Mouse (Mus musculus) neural tube, embryonic 14.5 days (tissue): ENCODE data around the gene Defb19. TPM values are rescaled to one million over a fixed set of nuclear protein-coding genes. Genes with fewer than 3 reads are reported as not detected.

Experiments used
- ATAC-seq: fragments of 200-750 bp; cut with Nextera tagmentation; 2 replicates; pipeline ENCODE4 v1.8.0; 2017; ENCODE audit warnings: low read depth, mild to moderate bottlenecking, moderate TSS enrichment, moderate library complexity
- H3K27ac ChIP-seq: fragments of 300-500 bp; sonication (generic); 2 replicates; pipeline ENCODE4 v1.5.1; 2014; ENCODE audit warnings: low read depth, mild to moderate bottlenecking, control low read depth, low read length, moderate library complexity, mixed read lengths
- H3K27me3 ChIP-seq: fragments of 300-500 bp; sonication (generic); 2 replicates; pipeline ENCODE4 v1.6.1; 2014; ENCODE audit warnings: low read length; ENCODE audit not compliant: control insufficient read depth, insufficient read depth
- H3K36me3 ChIP-seq: fragments of 300-500 bp; sonication (generic); 2 replicates; pipeline ENCODE4 v1.6.1; 2014; ENCODE audit warnings: low read length, mixed read lengths; ENCODE audit not compliant: control insufficient read depth, insufficient read depth
- H3K4me1 ChIP-seq: fragments of 300-500 bp; sonication (generic); 2 replicates; pipeline ENCODE4 v1.6.1; 2014; ENCODE audit warnings: low read length; ENCODE audit not compliant: control insufficient read depth, insufficient read depth
- H3K4me2 ChIP-seq: fragments of 300-500 bp; sonication (generic); 2 replicates; pipeline ENCODE4 v1.6.1; 2014; ENCODE audit warnings: mild to moderate bottlenecking, low read depth, low read length, control low read depth
- H3K4me3 ChIP-seq: fragments of 300-500 bp; sonication (generic); 2 replicates; pipeline ENCODE4 v1.5.1; 2014; ENCODE audit warnings: low read depth, low read length, control low read depth, mixed read lengths
- H3K9ac ChIP-seq: fragments of 300-500 bp; sonication (generic); replicated peaks from 2 replicates; pipeline ENCODE4 v1.6.1; 2014; ENCODE audit warnings: low read depth, mild to moderate bottlenecking, control low read depth, low read length, mixed read lengths
- H3K9me3 ChIP-seq: fragments of 300-500 bp; sonication (generic); 2 replicates; pipeline ENCODE4 v1.6.1; 2016; ENCODE audit warnings: low read length; ENCODE audit not compliant: control insufficient read depth
- WGBS: fragments of 180-500 bp; shearing (Covaris S2); extraction: QIAGEN DNeasy Blood & Tissue Kit; methylation state at CpG from one replicate; pipeline ENCODE4 v1.1.7; 2014; 5-methylcytosine and 5-hydroxymethylcytosine counted together
- polyA plus RNA-seq: library from polyadenylated mRNA; unstranded; fragments of >200 nt; fragmentation: Nextera tagmentation; extraction: Ambion mirVana; gene quantifications from 2 replicates; pipeline ENCODE4 v1.2.1, GENCODE M21; 2014

The Defb19 gene
- polyA plus RNA-seq, 1 experiment from 2014 or later = not detected

DNA sequence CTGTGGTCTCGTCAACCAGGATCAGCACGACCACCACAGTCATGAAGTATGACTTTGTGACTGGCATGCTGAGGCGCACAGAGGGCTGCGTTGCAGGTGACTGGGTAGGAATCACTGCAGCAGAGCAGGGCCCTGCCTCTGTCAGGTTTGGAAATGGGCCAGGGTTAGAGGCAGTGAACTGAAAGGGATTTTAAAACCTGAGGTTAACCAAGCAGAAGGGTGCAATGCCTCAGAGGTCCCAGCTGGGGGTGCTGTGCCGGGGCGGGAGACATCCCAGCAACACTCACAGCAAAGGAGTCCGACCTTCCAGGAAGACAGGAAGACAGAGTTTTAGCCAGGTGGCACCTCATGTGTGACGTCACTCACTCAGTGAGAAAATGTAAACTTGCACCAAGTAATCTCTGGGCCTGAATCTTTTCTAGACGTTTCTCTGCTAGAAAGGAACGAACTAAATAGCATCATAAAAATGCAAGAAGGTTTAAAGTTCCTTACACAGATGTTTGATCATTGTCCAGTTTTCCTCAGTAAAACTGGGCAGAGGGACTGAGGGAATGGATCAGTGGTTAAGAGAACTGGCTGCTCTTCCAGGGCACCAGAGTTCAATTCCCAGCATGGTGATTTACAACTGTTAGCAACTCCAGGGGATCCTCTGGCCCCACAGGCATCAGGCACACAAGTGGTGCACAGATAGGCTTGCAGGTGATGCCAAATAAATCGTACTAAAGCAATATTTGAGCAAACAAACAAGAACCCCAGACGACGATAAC, 40.0 kb downstream of the Defb19 start, which contains the start of gene Defb29:
TSS of gene Defb29 (minus strand) at position 155 of the 767 bp plus-strand sequence.
- H3K27me3 ChIP-seq = no peaks in the 10 kb centered on the region
- no peak within 1 kb of the TSS for H3K27ac ChIP-seq
- H3K36me3 ChIP-seq = no peaks in the 10 kb centered on the region
- ATAC-seq = no peak
- WGBS = 52% methylated on average over 13 of the region's 13 CpGs
- no peak within 1 kb of the TSS for H3K4me2 ChIP-seq
- H3K9ac ChIP-seq = no peak within 1 kb of the TSS
- no peaks in the 10 kb centered on the region for H3K4me1 ChIP-seq
- H3K4me3 ChIP-seq = no peak within 1 kb of the TSS
- no peaks in the 10 kb centered on the region for H3K9me3 ChIP-seq

Other genes starting within 250 kb of the Defb19 start
- gene Rbck1, start 247.7 kb downstream of the Defb19 start, polyA plus RNA-seq = 98.5 and 107 TPM in 2 replicates
- gene Trib3, start 236.3 kb downstream of the Defb19 start, polyA plus RNA-seq = 1.1 and 1.6 TPM in 2 replicates
- 42.9 and 54.4 TPM in 2 replicates for gene Nrsn2, start 203.7 kb downstream of the Defb19 start, polyA plus RNA-seq
- 19.2 and 19.7 TPM in 2 replicates for gene Sox12, start 182.2 kb downstream of the Defb19 start, polyA plus RNA-seq
- gene Zcchc3, start 165.3 kb downstream of the Defb19 start, polyA plus RNA-seq = 14.5 and 18.0 TPM in 2 replicates
- gene 6820408C15Rik, start 164.7 kb downstream of the Defb19 start, polyA plus RNA-seq = 0.87 and 0.99 TPM in 2 replicates
- not detected in 2 replicates for gene Defb23, start 115.7 kb downstream of the Defb19 start, polyA plus RNA-seq
- gene Defb20, start 103.2 kb downstream of the Defb19 start, polyA plus RNA-seq = not detected in 2 replicates
- gene Defb22, start 90.2 kb downstream of the Defb19 start, polyA plus RNA-seq = not detected in 2 replicates
- gene Defb26, start 68.6 kb downstream of the Defb19 start, polyA plus RNA-seq = not detected in 2 replicates
- gene Defb28, start 62.1 kb downstream of the Defb19 start, polyA plus RNA-seq = not detected in 2 replicates
- not detected in 2 replicates for gene Defb29, start 40.2 kb downstream of the Defb19 start, polyA plus RNA-seq
- gene Gm17416, start 11.0 kb downstream of the Defb19 start, polyA plus RNA-seq = not detected in 2 replicates
- gene Defb21, start 7.6 kb downstream of the Defb19 start, polyA plus RNA-seq = not detected in 2 replicates
- gene Defb45, start 19.1 kb upstream of the Defb19 start, polyA plus RNA-seq = not detected in 2 replicates
- not detected in 2 replicates for gene Defb36, start 24.0 kb upstream of the Defb19 start, polyA plus RNA-seq
- gene Defb25, start 42.7 kb upstream of the Defb19 start, polyA plus RNA-seq = not detected in 2 replicates
- 0.33 TPM in 1 of 2 replicates, not detected in the other for gene Rem1, start 46.6 kb upstream of the Defb19 start, polyA plus RNA-seq
- gene H13, start 89.1 kb upstream of the Defb19 start, polyA plus RNA-seq = 156 and 160 TPM in 2 replicates
- gene Mcts2, start 106.7 kb upstream of the Defb19 start, polyA plus RNA-seq = 40.2 and 43.8 TPM in 2 replicates
- 49.9 and 50.4 TPM in 2 replicates for gene Id1, start 155.9 kb upstream of the Defb19 start, polyA plus RNA-seq
- gene Cox4i2, start 173.9 kb upstream of the Defb19 start, polyA plus RNA-seq = 3.6 and 4.5 TPM in 2 replicates